Mouse (Mus musculus) brown adipose tissue, adult 24 weeks (tissue): ENCODE data around the gene Fto. TPM values are rescaled to one million over a fixed set of nuclear protein-coding genes. Genes with fewer than 3 reads are reported as not detected.

Experiments used
- H3K27ac ChIP-seq: fragments of 200-500 bp; replicated peaks from 2 replicates; pipeline ENCODE4 v1.5.1; 2012; ENCODE audit warnings: low read depth, mild to moderate bottlenecking, low read length
- H3K4me1 ChIP-seq: fragments of 200-500 bp; 2 replicates; pipeline ENCODE4 v1.6.1; 2012; ENCODE audit warnings: low read length, mixed read lengths; ENCODE audit not compliant: control insufficient read depth, insufficient read depth, insufficient read length
- H3K4me3 ChIP-seq: fragments of 200-500 bp; 2 replicates; pipeline ENCODE4 v1.5.1; 2012; ENCODE audit warnings: low read depth, mild to moderate bottlenecking, low read length, moderate library complexity; ENCODE audit not compliant: insufficient read depth
- polyA plus RNA-seq: library from polyadenylated mRNA; stranded (reverse); fragments of >200 nt; gene quantifications from 2 replicates; pipeline ENCODE4 v1.2.4, GENCODE M21; 2012; ENCODE audit not compliant: missing spikeins, insufficient read depth, insufficient read length

Gene Fto
- polyA plus RNA-seq, 1 experiment = 39.7 TPM

DNA sequence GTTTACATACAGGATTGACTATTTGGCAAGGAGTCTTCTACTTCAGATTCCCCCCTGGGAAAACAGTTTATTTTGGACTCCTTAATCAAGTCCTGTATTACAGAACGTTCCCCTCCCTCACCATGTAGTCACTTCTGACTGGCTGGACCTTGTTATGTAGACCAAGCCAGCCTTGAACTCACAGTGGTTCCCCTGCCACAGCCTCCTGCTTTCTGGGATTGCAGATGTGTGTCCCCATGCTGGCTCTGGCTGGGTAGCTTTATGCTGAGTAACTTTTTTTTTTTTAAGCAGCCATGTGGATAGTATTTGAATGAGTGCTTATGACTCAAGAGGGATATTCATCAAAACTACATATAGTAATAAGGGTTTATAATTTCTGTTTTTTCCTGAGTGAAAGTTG lies 27.4 kb downstream of the Fto start:
- H3K4me1 ChIP-seq = peaks cover 5% of the 10 kb centered on the region
- H3K4me3 ChIP-seq = no peak overlapping the region

DNA sequence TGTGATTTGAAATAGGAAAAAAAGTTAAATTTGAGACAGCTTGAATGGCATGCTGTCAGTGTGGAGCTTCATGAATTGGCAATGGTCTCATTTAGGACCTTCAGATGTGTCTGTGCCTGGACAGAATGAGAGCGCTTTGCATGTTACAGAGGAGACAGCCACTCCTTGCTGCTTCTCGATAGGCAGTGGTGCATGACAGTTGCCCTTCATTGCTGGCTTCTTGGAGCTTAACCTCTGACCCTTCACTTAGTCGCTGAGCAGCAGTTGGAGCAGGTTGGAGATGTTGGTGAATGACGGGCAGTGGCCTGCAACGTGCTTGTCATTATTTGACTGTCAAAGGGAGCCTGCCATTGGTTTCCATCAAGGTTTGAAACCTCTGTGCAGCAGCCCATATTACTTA lies 28.9 kb downstream of the Fto start:
- Histone ChIP-seq H3K4me1 (peaks cover 5% of the 10 kb centered on the region), H3K27ac (no peak overlapping the region), H3K4me3 (no peak overlapping the region)

More for the DNA sequence above, 27.4 kb downstream of the Fto start:
- no peak overlapping the region for H3K27ac ChIP-seq

GRCm38 (mm10) chr8:91342798-91343197 lies 29.5 kb downstream of the Fto start:
- H3K27ac ChIP-seq = no peak overlapping the region
- H3K4me3 ChIP-seq = no peak overlapping the region

DNA sequence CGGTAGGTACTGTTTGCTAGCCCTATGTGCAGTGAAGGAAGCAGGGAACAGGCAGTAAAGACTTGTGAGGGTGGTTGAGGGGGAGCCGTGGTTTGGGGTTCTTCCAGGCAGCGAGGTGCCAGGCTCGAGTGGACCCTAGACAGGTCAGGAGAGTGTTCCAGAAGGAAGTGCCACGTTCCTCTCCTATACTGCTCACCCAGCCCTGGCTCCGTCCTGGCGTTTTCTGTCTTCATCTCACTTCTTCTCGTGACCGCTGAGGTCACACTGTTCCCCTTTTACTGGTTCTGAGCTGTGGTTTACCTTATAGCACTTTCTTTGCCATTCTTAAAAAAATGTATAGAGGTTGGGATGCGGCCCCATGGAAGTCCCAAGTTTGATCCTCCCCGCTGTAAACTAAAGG lies 31.3 kb downstream of the Fto start:
- peaks cover 5% of the 10 kb centered on the region for H3K4me1 ChIP-seq
- no peak overlapping the region for H3K27ac ChIP-seq
- H3K4me3 ChIP-seq = no peak overlapping the region

More at GRCm38 (mm10) chr8:91342798-91343197, 29.5 kb downstream of the Fto start:
- peaks cover 5% of the 10 kb centered on the region for H3K4me1 ChIP-seq

GRCm38 (mm10) chr8:91347146-91347545 lies 33.8 kb downstream of the Fto start:
- Histone ChIP-seq H3K27ac (no peak overlapping the region), H3K4me3 (no peak overlapping the region), H3K4me1 (peaks cover 13% of the 10 kb centered on the region)

DNA sequence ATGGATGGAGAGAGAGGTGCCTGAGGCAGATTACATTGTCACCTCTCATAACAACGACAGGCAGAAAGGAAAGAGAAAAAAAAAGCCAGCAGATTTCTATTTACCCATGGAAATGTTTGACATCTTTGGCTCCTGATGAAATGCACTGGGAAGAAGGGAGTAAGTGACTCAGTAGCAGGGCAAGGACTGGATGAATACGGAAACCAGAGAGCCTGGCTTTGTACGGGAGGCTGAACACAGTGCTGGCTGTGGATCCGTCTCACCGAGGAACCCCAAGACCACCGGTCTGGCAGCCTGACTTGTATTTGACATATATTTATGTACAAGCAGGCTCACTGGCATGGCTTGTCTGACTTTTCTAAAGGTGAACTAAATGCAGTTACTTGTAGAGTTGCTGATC lies 34.3 kb downstream of the Fto start:
- Histone ChIP-seq H3K4me1 (peaks cover 10% of the 10 kb centered on the region), H3K27ac (no peak overlapping the region), H3K4me3 (no peak overlapping the region)

DNA sequence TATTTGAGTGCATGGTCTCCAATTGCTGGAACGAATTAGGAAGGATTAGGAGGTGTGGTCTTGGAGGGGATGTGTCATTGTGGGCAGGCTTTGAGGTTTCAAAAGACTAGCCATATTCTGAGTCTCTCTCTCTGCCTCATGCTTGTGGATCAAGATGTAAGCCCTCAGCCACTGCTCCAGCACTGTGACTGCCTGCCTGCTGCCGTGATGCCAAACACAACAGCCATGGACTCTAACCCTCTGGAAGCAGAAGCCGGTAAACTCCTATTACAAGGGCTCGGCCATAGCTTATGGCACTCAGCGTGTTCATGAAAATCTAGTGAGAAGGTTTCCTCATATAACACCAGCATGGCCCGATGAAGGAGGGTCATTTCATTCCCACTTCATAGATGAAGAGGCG lies 36.5 kb downstream of the Fto start:
- H3K4me1 ChIP-seq = peaks cover 10% of the 10 kb centered on the region
- peak overlapping the region; percentile 72; the same call in 1 of the 2 replicates for H3K27ac ChIP-seq
- H3K4me3 ChIP-seq = no peak overlapping the region

- H3K4me1 ChIP-seq = peaks cover 10% of the 10 kb centered on the region
- H3K4me3 ChIP-seq = peak overlapping the region; percentile 21
- H3K27ac ChIP-seq = peak overlapping the region; percentile 72
These were observed 37.3 kb downstream of the Fto start for GRCm38 (mm10) chr8:91350628-91351027.

- H3K4me3 ChIP-seq = no peak overlapping the region
- peaks cover 10% of the 10 kb centered on the region for H3K4me1 ChIP-seq
- no peak overlapping the region for H3K27ac ChIP-seq
These were observed 39.3 kb downstream of the Fto start for GRCm38 (mm10) chr8:91352598-91352997.

DNA sequence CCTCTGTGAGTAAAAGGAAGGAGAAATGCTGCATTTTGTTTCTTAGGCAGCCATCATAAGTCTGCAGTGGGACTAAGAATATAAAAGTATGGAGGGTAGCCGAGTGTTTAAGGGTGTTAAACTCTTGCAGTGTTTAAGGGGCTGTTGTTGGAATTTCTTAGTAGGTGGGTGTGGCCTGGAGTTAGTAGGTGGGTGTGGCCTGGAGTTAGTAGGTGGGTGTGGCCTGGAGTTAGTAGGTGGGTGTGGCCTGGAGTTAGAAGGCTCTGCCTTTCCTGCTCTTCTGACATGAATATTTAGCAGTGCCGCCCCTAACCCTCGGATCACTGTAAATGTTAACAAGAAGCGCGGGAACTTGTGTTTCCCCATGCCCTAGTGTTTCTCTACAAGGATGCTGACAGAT lies 39.7 kb downstream of the Fto start:
- Histone ChIP-seq H3K4me3 (no peak overlapping the region), H3K4me1 (peaks cover 11% of the 10 kb centered on the region), H3K27ac (no peak overlapping the region)

- peaks cover 16% of the 10 kb centered on the region for H3K4me1 ChIP-seq
- H3K4me3 ChIP-seq = no peak overlapping the region
- no peak overlapping the region for H3K27ac ChIP-seq
These were observed 40.6 kb downstream of the Fto start for GRCm38 (mm10) chr8:91353907-91354306.

- Histone ChIP-seq H3K27ac (no peak overlapping the region), H3K4me3 (no peak overlapping the region), H3K4me1 (peaks cover 10% of the 10 kb centered on the region)
These were observed 42.1 kb downstream of the Fto start for GRCm38 (mm10) chr8:91355301-91355905.

- Histone ChIP-seq H3K27ac (no peak overlapping the region), H3K4me1 (peaks cover 6% of the 10 kb centered on the region), H3K4me3 (no peak overlapping the region)
These were observed 42.8 kb downstream of the Fto start for GRCm38 (mm10) chr8:91355956-91356699.

DNA sequence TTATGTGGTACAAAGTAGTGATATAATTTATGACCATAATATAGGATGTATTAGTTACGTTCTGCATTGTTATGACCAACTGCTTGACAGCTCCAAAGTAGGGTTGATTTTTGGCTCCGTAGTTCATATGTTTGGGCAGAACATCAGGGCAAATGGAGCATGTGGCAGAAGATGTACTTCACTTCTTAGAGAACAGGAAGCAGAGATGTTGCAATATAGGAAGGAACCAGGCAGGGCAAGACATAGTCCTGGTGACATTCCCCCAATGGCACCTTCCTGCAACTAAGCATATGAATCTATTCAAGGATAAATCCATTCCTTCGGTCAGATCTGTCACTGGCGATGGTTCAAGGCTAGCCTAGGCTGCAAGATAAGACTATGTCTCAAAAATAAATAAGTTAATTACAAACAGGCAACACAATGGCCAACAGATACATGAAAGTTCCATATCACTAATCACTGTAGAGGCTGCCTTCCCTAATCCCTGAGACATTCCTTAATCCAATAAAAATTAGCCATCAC lies 44.2 kb downstream of the Fto start:
- Histone ChIP-seq H3K4me3 (no peak overlapping the region), H3K27ac (no peak overlapping the region), H3K4me1 (peaks cover 6% of the 10 kb centered on the region)

GRCm38 (mm10) chr8:91358016-91358415 lies 44.7 kb downstream of the Fto start:
- Histone ChIP-seq H3K4me3 (no peak overlapping the region), H3K27ac (no peak overlapping the region), H3K4me1 (peaks cover 6% of the 10 kb centered on the region)

- Histone ChIP-seq H3K27ac (no peak overlapping the region), H3K4me1 (peaks cover 14% of the 10 kb centered on the region), H3K4me3 (no peak overlapping the region)
These were observed 46.2 kb downstream of the Fto start for GRCm38 (mm10) chr8:91359511-91359910.
